Mouse (Mus musculus) embryonic fibroblast, embryonic 13.5 days (primary cell): Measurements from ENCODE around the gene Slc26a10. TPM values are rescaled to one million over a fixed set of nuclear protein-coding genes. Genes with fewer than 3 reads are reported as not detected.

Experiments
- H3K27ac ChIP-seq: 2 replicates; pipeline ENCODE4 v1.5.1; 2012; ENCODE audit warnings: low read length, control low read depth, inconsistent platforms; ENCODE audit not compliant: insufficient read depth
- H3K4me1 ChIP-seq: 2 replicates; pipeline ENCODE4 v1.6.1; 2011; ENCODE audit warnings: low read length; ENCODE audit not compliant: control insufficient read depth, insufficient read depth
- H3K4me3 ChIP-seq: 2 replicates; pipeline ENCODE4 v1.5.1; 2011; ENCODE audit warnings: mild to moderate bottlenecking, control low read depth, low read length; ENCODE audit not compliant: insufficient read depth
- CTCF ChIP-seq: IDR thresholded peaks from 2 replicates; pipeline ENCODE4 v1.5.1; 2011; ENCODE audit warnings: mild to moderate bottlenecking, control low read depth, low read length, moderate library complexity, borderline replicate concordance; ENCODE audit not compliant: insufficient read depth
- POLR2A ChIP-seq: IDR thresholded peaks from 2 replicates; pipeline ENCODE4 v1.6.1; 2011; ENCODE audit warnings: low read depth, mild to moderate bottlenecking, control low read depth, low read length, moderate library complexity
- polyA plus RNA-seq: library from polyadenylated mRNA; stranded (reverse); fragments of >200 nt; gene quantifications from 2 replicates; pipeline ENCODE4 v1.2.4, GENCODE M21; 2011; ENCODE audit warnings: low read depth; ENCODE audit not compliant: missing spikeins, insufficient read length

Gene Slc26a10
- polyA plus RNA-seq, result 2.2 and 2.8 TPM in 2 replicates

- Histone ChIP-seq H3K4me3 (no peak within 1 kb of the TSS), H3K27ac (no peak within 1 kb of the TSS), H3K4me1 (0 out of 2 replicates have a peak, but pooled peaks cover 4% of the 10 kb centered on the region)
- TF ChIP-seq CTCF, result no peak
- no peak for TF ChIP-seq POLR2A
Measured at GRCm38 (mm10) chr10:127179871-127180694, at the start of gene Slc26a10. Slc26a10 (minus strand) TSS chr10:127180645.

GRCm38 (mm10) chr10:127228897-127229296 lies 48.5 kb upstream of the Slc26a10 start:
- no peak overlapping the region for H3K27ac ChIP-seq
- TF ChIP-seq POLR2A, result no peak
- no peak for TF ChIP-seq CTCF
- H3K4me1 ChIP-seq, result no peaks in the 10 kb centered on the region
- H3K4me3 ChIP-seq, result no peak overlapping the region

GRCm38 (mm10) chr10:127227163-127227562 lies 46.7 kb upstream of the Slc26a10 start:
- H3K4me1 ChIP-seq, result no peaks in the 10 kb centered on the region
- H3K27ac ChIP-seq, result no peak overlapping the region
- H3K4me3 ChIP-seq, result no peak overlapping the region
- TF ChIP-seq CTCF (no peak), POLR2A (no peak)

DNA sequence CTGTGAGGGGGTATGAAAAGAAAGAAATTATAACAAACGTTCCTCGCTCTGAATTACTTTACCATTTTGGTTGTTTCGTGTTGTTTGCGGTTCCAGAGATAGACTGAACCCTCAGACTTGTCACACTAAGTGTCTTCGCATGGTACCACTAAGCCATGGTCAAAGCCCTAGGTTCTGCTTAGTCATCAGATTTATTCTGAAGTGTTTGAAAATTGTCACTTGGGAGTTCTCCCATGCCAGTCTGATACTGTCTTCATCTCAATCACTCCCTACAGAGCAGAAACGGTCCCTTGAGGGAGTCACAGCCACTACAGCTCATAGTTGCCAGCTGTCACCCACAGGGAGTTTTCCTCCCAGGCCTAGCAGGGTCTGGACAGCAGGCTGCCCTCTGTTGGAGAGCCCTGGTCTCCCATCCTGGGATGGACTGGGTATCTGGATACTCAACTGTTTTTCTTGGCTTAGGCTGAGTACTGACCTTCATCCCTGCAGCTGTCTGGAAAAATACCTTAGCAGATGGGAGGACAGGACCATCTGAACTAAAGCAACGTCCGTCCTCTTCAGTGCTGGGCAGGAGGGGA lies 46.0 kb upstream of the Slc26a10 start:
- TF ChIP-seq CTCF (peak; percentile 39; the same call in 1 of the 2 replicates), POLR2A (no peak)
- Histone ChIP-seq H3K27ac (no peak overlapping the region), H3K4me1 (no peaks in the 10 kb centered on the region), H3K4me3 (no peak overlapping the region)

GRCm38 (mm10) chr10:127225732-127226131 lies 45.3 kb upstream of the Slc26a10 start:
- Histone ChIP-seq H3K4me3 (no peak overlapping the region), H3K27ac (no peak overlapping the region), H3K4me1 (no peaks in the 10 kb centered on the region)
- no peak for TF ChIP-seq POLR2A
- no peak for TF ChIP-seq CTCF

GRCm38 (mm10) chr10:127225213-127225612 lies 44.8 kb upstream of the Slc26a10 start:
- no peak for TF ChIP-seq POLR2A
- TF ChIP-seq CTCF, result no peak
- H3K4me1 ChIP-seq, result no peaks in the 10 kb centered on the region
- no peak overlapping the region for H3K27ac ChIP-seq
- H3K4me3 ChIP-seq, result no peak overlapping the region

DNA sequence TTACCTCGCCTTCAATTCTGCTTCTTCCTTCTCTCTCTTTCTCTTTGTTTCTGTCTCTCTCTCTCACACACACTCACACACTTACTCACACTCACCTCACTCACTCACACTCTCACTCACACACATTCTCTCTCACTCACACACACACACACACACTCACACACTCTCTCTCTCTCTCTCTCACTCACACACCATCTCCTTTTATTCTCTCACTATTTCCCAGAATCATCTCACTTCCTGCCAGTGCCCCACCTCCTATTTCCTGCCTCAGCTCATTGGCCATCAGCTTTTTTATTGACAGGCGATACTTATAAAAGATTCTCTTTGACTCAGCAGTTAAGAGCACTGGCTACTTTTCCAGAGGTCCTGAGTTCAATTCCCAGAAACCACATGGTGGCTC lies 37.9 kb upstream of the Slc26a10 start:
- Histone ChIP-seq H3K27ac (no peak overlapping the region), H3K4me1 (no peaks in the 10 kb centered on the region)
- TF ChIP-seq POLR2A, result no peak
- no peak for TF ChIP-seq CTCF

GRCm38 (mm10) chr10:127217177-127217576 lies 36.7 kb upstream of the Slc26a10 start:
- no peak for TF ChIP-seq CTCF
- no peak for TF ChIP-seq POLR2A
- H3K4me3 ChIP-seq, result no peak overlapping the region

More for the DNA sequence above, 37.9 kb upstream of the Slc26a10 start:
- H3K4me3 ChIP-seq, result no peak overlapping the region

DNA sequence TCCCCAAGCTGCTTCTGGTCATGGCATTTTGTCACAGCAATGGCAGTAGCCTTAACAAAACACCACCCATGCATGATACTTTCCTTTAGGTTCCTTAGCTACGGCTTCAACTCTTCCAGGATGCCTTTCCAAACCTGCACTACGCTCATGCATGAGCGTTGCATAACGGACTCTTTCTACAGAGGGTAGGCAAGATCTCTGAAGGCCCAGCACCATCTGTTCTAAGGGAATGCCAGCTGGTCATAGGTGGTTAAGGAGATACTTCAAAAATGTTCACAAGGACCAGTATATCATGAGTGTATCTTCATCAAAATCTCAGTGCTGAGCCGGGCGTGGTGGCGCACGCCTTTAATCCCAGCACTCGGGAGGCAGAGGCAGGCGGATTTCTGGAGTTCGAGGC lies 36.0 kb upstream of the Slc26a10 start:
- H3K4me1 ChIP-seq, result no peaks in the 10 kb centered on the region
- TF ChIP-seq CTCF, result no peak
- TF ChIP-seq POLR2A, result no peak
- no peak overlapping the region for H3K27ac ChIP-seq
- H3K4me3 ChIP-seq, result no peak overlapping the region

More at GRCm38 (mm10) chr10:127217177-127217576, 36.7 kb upstream of the Slc26a10 start:
- no peaks in the 10 kb centered on the region for H3K4me1 ChIP-seq
- H3K27ac ChIP-seq, result no peak overlapping the region

- no peak overlapping the region for H3K27ac ChIP-seq
- no peak for TF ChIP-seq POLR2A
- TF ChIP-seq CTCF, result no peak
- peaks cover 8% of the 10 kb centered on the region for H3K4me1 ChIP-seq
- H3K4me3 ChIP-seq, result no peak overlapping the region
Measured at GRCm38 (mm10) chr10:127214422-127214803, 34.0 kb upstream of the Slc26a10 start.

GRCm38 (mm10) chr10:127213704-127214421 lies 33.4 kb upstream of the Slc26a10 start:
- Histone ChIP-seq H3K4me1 (peaks cover 8% of the 10 kb centered on the region), H3K4me3 (no peak overlapping the region), H3K27ac (no peak overlapping the region)
- no peak for TF ChIP-seq CTCF
- no peak for TF ChIP-seq POLR2A
